ENCODE assay signal across 9 mouse cellular contexts in the genomic region with DNA sequence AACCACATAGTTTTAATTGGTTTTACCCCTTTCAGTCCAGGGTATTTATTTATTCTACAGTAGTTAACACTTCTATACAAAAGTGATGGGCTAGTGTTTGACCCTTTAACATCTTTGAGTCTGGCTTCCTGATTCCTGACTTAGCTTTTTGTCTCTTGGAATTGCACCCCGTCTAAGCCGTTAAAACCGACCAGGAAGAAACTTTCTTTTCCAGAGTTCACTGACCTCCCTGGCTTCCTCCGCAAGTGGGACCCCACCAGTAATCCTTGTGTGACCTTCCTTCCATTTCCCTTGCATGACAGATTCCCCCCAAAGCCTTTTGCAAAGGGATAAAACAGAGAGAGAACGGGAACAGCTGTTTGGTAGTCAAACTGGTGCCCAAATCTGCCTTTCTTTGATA. TPM values are rescaled to one million over a fixed set of nuclear protein-coding genes. Genes with fewer than 3 reads are reported as not detected.
DNase-seq lines count a peak whose midpoint lies in the region; ATAC-seq and TF ChIP-seq lines count a peak whose summit lies in the region.
"Had no signal": no experiment of that assay in that cellular context is flagged by ENCODE, and none has a peak within 500 bp of the region (broad histone marks: within the 10 kb centered on the region; RNA-seq: fewer than 3 reads in every experiment).

No protein-coding gene starts in this region.

- H3K4me2 ChIP-seq in forebrain, embryonic 14.5 days (ENCODE audit: low read length): peak overlapping the region; percentile 99
- H3K4me2 ChIP-seq in hindbrain, postnatal 0 days (ENCODE audit: low read depth, low read length): peak overlapping the region; percentile 98
- H3K4me2 ChIP-seq in midbrain, postnatal 0 days (ENCODE audit: low read depth, low read length, poor library complexity, severe bottlenecking): peak overlapping the region; percentile 98

- 0 out of 2 replicates have a peak overlapping the region, but pooled peaks have one; percentile 31 for H3K27ac ChIP-seq in liver, adult 2 months (replicated peaks; ENCODE audit: insufficient read depth, low read depth, low read length)
- H3K27ac ChIP-seq in forebrain, embryonic 14.5 days (ENCODE audit: low read depth, low read length): no peak overlapping the region
- H3K27ac ChIP-seq in hindbrain, postnatal 0 days: no peak overlapping the region
- H3K27ac ChIP-seq in midbrain, postnatal 0 days (ENCODE audit: low read depth, low read length): no peak overlapping the region

- H3K4me1 ChIP-seq in liver, adult 2 months (ENCODE audit: control insufficient read depth, insufficient read depth, low read length): 0 out of 2 replicates have a peak, but pooled peaks cover 2% of the 10 kb centered on the region
- H3K4me1 ChIP-seq in forebrain, embryonic 14.5 days (ENCODE audit: control insufficient read depth, insufficient read depth, low read length): no peaks in the 10 kb centered on the region; the same call in 1 of the 2 replicates
- no peaks in the 10 kb centered on the region for H3K4me1 ChIP-seq in hindbrain, postnatal 0 days (ENCODE audit: insufficient read depth, low read length)
- no peaks in the 10 kb centered on the region for H3K4me1 ChIP-seq in midbrain, postnatal 0 days (ENCODE audit: insufficient read depth, low read length)

- no peaks in the 10 kb centered on the region for H3K27me3 ChIP-seq in liver, adult 2 months (ENCODE audit: control insufficient read depth, insufficient read depth, low read length)
- H3K27me3 ChIP-seq in forebrain, embryonic 14.5 days (replicated peaks; ENCODE audit: control insufficient read depth, insufficient read depth, low read length): no peaks in the 10 kb centered on the region
- H3K27me3 ChIP-seq in hindbrain, postnatal 0 days (ENCODE audit: insufficient read depth, low read length): no peaks in the 10 kb centered on the region
- no peaks in the 10 kb centered on the region for H3K27me3 ChIP-seq in midbrain, postnatal 0 days (ENCODE audit: insufficient read depth, low read length)

- no peak for TF ChIP-seq CTCF in liver, adult 2 months (IDR thresholded peaks at IDR 0.05; ENCODE audit: low read depth, low read length)
- TF ChIP-seq CTCF in hindbrain, postnatal 0 days (IDR thresholded peaks at IDR 0.05; ENCODE audit: low read depth): no peak
- TF ChIP-seq CTCF in midbrain, postnatal 0 days (IDR thresholded peaks at IDR 0.05): no peak

- H3K9ac ChIP-seq in liver, adult 2 months (ENCODE audit: low read depth, low read length): no peak overlapping the region
- no peak overlapping the region for H3K9ac ChIP-seq in forebrain, embryonic 14.5 days (ENCODE audit: low read length)
- H3K9ac ChIP-seq in hindbrain, postnatal 0 days (replicated peaks; ENCODE audit: low read length): 0 out of 2 replicates have a peak overlapping the region, but pooled peaks have one; percentile 5
- H3K9ac ChIP-seq in midbrain, postnatal 0 days (replicated peaks; ENCODE audit: low read length, poor library complexity, severe bottlenecking): no peak overlapping the region

- no peaks in the 10 kb centered on the region for H3K79me2 ChIP-seq in liver, adult 2 months (ENCODE audit: control insufficient read depth, insufficient read depth, low read length)

- H3K9me3 ChIP-seq in forebrain, embryonic 14.5 days (replicated peaks; ENCODE audit: control insufficient read depth, low read length): no peaks in the 10 kb centered on the region
- H3K9me3 ChIP-seq in hindbrain, postnatal 0 days (ENCODE audit: low read length): no peaks in the 10 kb centered on the region
- no peaks in the 10 kb centered on the region for H3K9me3 ChIP-seq in midbrain, postnatal 0 days (ENCODE audit: low read length)

- DNase-seq in liver, adult 2 months (ENCODE audit: extremely low read depth, low read depth, low spot score): no peak
- no peak for DNase-seq in liver
- DNase-seq in forebrain, embryonic 14.5 days (ENCODE audit: low spot score): no peak
- no peak for DNase-seq in hindbrain, postnatal 0 days (ENCODE audit: low spot score)
- DNase-seq in midbrain, postnatal 0 days (ENCODE audit: low spot score): no peak
- no peak for DNase-seq in right cerebral cortex, postnatal 4 days
- DNase-seq in thymus, adult 18-20 months: no peak
- no peak for DNase-seq in left cerebral cortex, adult 18-20 months (ENCODE audit: low spot score in 2 of 2)
- DNase-seq: gastrocnemius, postnatal 10 days had no signal

- ATAC-seq in forebrain, embryonic 14.5 days: no peak
- no peak for ATAC-seq in hindbrain, postnatal 0 days
- no peak for ATAC-seq in midbrain, postnatal 0 days (ENCODE audit: low FRiP score)

- TF ChIP-seq POLR2A in liver, adult 2 months (IDR thresholded peaks at IDR 0.05; ENCODE audit: extremely low read depth, insufficient read depth, low read length): no peak

- WGBS in liver, adult 2 months: 22% methylated on average over 5 of the region's 5 CpGs
- 4% methylated on average over 5 of the region's 5 CpGs for WGBS in forebrain, embryonic 14.5 days
- 14% methylated on average over 5 of the region's 5 CpGs for WGBS in hindbrain, postnatal 0 days
- 4% methylated on average over 5 of the region's 5 CpGs for WGBS in midbrain, postnatal 0 days

- peak overlapping the region; percentile 11; the same call in 1 of the 2 replicates for H3K4me3 ChIP-seq in liver, adult 2 months (ENCODE audit: insufficient read depth, low read depth, low read length)
- peak overlapping the region; percentile 55; the same call in 1 of the 2 replicates for H3K4me3 ChIP-seq in forebrain, embryonic 14.5 days (ENCODE audit: low read depth, low read length)
- peak overlapping the region; percentile 75 for H3K4me3 ChIP-seq in hindbrain, postnatal 0 days (ENCODE audit: low read length)
- H3K4me3 ChIP-seq in midbrain, postnatal 0 days (ENCODE audit: low read depth, low read length): peak overlapping the region; percentile 61

- H3K36me3 ChIP-seq in liver, adult 2 months (ENCODE audit: control insufficient read depth, insufficient read depth, low read length): no peaks in the 10 kb centered on the region
- H3K36me3 ChIP-seq in forebrain, embryonic 14.5 days (ENCODE audit: control insufficient read depth, insufficient read depth, low read length): no peaks in the 10 kb centered on the region
- H3K36me3 ChIP-seq in hindbrain, postnatal 0 days (ENCODE audit: insufficient read depth, low read length): no peaks in the 10 kb centered on the region
- H3K36me3 ChIP-seq in midbrain, postnatal 0 days (ENCODE audit: insufficient read depth, low read length): no peaks in the 10 kb centered on the region

RNA-seq across cellular contexts. Expression of a gene that starts 1.6 kb away (rescaled TPM):
- 4.0 and 6.0 TPM in 2 replicates for total RNA-seq in liver, adult 2 months (2014; rRNA removed)
- 0.77 and 1.2 TPM in 2 replicates for polyA plus RNA-seq in liver, adult 2 months (2012; rRNA removed)
- 3.1 and 4.4 TPM in 2 replicates for polyA plus RNA-seq in forebrain, embryonic 14.5 days (2014; fragmentation: Nextera tagmentation; extraction: Ambion mirVana)
- total RNA-seq in hindbrain, postnatal 0 days (2014; rRNA removed): 14.8 and 24.4 TPM in 2 replicates
- polyA plus RNA-seq in hindbrain, postnatal 0 days (2015; fragmentation: Nextera tagmentation; extraction: Ambion mirVana): 6.8 and 10.2 TPM in 2 replicates
- total RNA-seq in midbrain, postnatal 0 days (2014; rRNA removed): 14.9 and 17.1 TPM in 2 replicates
- 4.7 and 5.7 TPM in 2 replicates for polyA plus RNA-seq in midbrain, postnatal 0 days (2015; fragmentation: Nextera tagmentation; extraction: Ambion mirVana)
- total RNA-seq in left cerebral cortex, adult 18-20 months (2021): 1 to 10 TPM; 7.2 to 8.6 TPM

Comparison
In these comparisons a context has a peak if more than half of its experiments do, and no peak if none do; other contexts are left out.
1. H3K4me3 ChIP-seq: peak in every context shown above with its lines; median percentile 75 in hindbrain, postnatal 0 days; 61 in midbrain, postnatal 0 days; 55 in forebrain, embryonic 14.5 days; 11 in liver, adult 2 months.